Mouse (Mus musculus): ENCODE results near the gene Rnps1.
"Not testable (repeated sequence)": the region's sequence is repeated elsewhere in the genome, so short reads cannot be mapped to it uniquely, and the experiment has no call there.

Rnps1 gene

GRCm38 (mm10) chr17:24414230-24414976, at the start of gene Rnps1:
Gene Rnps1 (plus strand): TSS chr17:24414565.
- DNase-seq (ENCODE audit: low spot score): peak; percentile 92

- no peak for DNase-seq (ENCODE audit: low spot score)
Observed at GRCm38 (mm10) chr17:24365863-24366262, 48.5 kb upstream of the Rnps1 start.

- no peak for DNase-seq (ENCODE audit: low spot score)
Observed at GRCm38 (mm10) chr17:24375094-24375712, 39.2 kb upstream of the Rnps1 start.

GRCm38 (mm10) chr17:24375886-24376285, 38.5 kb upstream of the Rnps1 start:
- no peak for DNase-seq (ENCODE audit: low spot score)

- no peak for DNase-seq (ENCODE audit: low spot score)
Observed at GRCm38 (mm10) chr17:24378496-24378895, 35.9 kb upstream of the Rnps1 start.

GRCm38 (mm10) chr17:24383789-24384188, 30.6 kb upstream of the Rnps1 start:
- no peak for DNase-seq (ENCODE audit: low spot score)

- no peak for DNase-seq (ENCODE audit: low spot score)
Observed at GRCm38 (mm10) chr17:24388711-24389110, 25.7 kb upstream of the Rnps1 start.

GRCm38 (mm10) chr17:24389865-24390264, 24.5 kb upstream of the Rnps1 start:
- DNase-seq (ENCODE audit: low spot score): no peak

- no peak for DNase-seq (ENCODE audit: low spot score)
Observed at GRCm38 (mm10) chr17:24391149-24391548, 23.2 kb upstream of the Rnps1 start.

GRCm38 (mm10) chr17:24393527-24393926, 20.8 kb upstream of the Rnps1 start:
- DNase-seq (ENCODE audit: low spot score): no peak

GRCm38 (mm10) chr17:24394456-24394855, 19.9 kb upstream of the Rnps1 start:
- no peak for DNase-seq (ENCODE audit: low spot score)

GRCm38 (mm10) chr17:24402371-24402770, 12.0 kb upstream of the Rnps1 start:
- DNase-seq (ENCODE audit: low spot score): peak; percentile 73

- no peak for DNase-seq (ENCODE audit: low spot score)
Observed at GRCm38 (mm10) chr17:24407116-24407803, 7.1 kb upstream of the Rnps1 start.

GRCm38 (mm10) chr17:24413557-24414211, 681 bp upstream of the Rnps1 start:
- no peak for DNase-seq (ENCODE audit: low spot score)

- DNase-seq (ENCODE audit: low spot score): no peak
Observed at GRCm38 (mm10) chr17:24415011-24415410, 646 bp downstream of the Rnps1 start.

GRCm38 (mm10) chr17:24416051-24416652, 1.8 kb downstream of the Rnps1 start:
- DNase-seq (ENCODE audit: low spot score): no peak

- no peak for DNase-seq (ENCODE audit: low spot score)
Observed at GRCm38 (mm10) chr17:24423114-24423513, 8.7 kb downstream of the Rnps1 start.

- no peak for DNase-seq (ENCODE audit: low spot score)
Observed at GRCm38 (mm10) chr17:24424489-24424888, 10.1 kb downstream of the Rnps1 start.

GRCm38 (mm10) chr17:24425326-24425725, 11.0 kb downstream of the Rnps1 start:
- not testable (repeated sequence) for DNase-seq (ENCODE audit: low spot score)

- DNase-seq (ENCODE audit: low spot score): no peak
Observed at GRCm38 (mm10) chr17:24425905-24426304, 11.5 kb downstream of the Rnps1 start.

- peak; percentile 99 for DNase-seq (ENCODE audit: low spot score)
Observed at GRCm38 (mm10) chr17:24426471-24427169, 12.3 kb downstream of the Rnps1 start, which contains the start of gene Eci1. Gene Eci1 (plus strand): TSS chr17:24426641.
